Mouse (Mus musculus) hindbrain, postnatal 0 days (tissue): Measurements from ENCODE around the gene Cep128. TPM values are rescaled to one million over a fixed set of nuclear protein-coding genes. Genes with fewer than 3 reads are reported as not detected.
"Not testable (repeated sequence)": the region's sequence is repeated elsewhere in the genome, so short reads cannot be mapped to it uniquely, and the experiment has no call there.

Experiments
- ATAC-seq: fragments of 200-750 bp; cut with Nextera tagmentation; 2 replicates; pipeline ENCODE4 v1.8.0; 2017; ENCODE audit warnings: mild to moderate bottlenecking, moderate TSS enrichment, moderate library complexity
- DNase-seq: peaks from one replicate; pipeline ENCODE4 v3.0.0-alpha.2; 2015; ENCODE audit warnings: low spot score
- H3K27ac ChIP-seq: fragments of 300-500 bp; sonication (generic); 2 replicates; pipeline ENCODE4 v1.5.1; 2014; ENCODE audit warnings: mild to moderate bottlenecking
- H3K27me3 ChIP-seq: fragments of 300-500 bp; sonication (generic); 2 replicates; pipeline ENCODE4 v1.6.1; 2014; ENCODE audit warnings: low read length, mixed read lengths; ENCODE audit not compliant: insufficient read depth
- H3K36me3 ChIP-seq: fragments of 300-500 bp; sonication (generic); 2 replicates; pipeline ENCODE4 v1.6.1; 2014; ENCODE audit warnings: low read length, mixed read lengths; ENCODE audit not compliant: insufficient read depth
- H3K4me1 ChIP-seq: fragments of 300-500 bp; sonication (generic); 2 replicates; pipeline ENCODE4 v1.6.1; 2014; ENCODE audit warnings: antibody characterized with exemption, low read length, mixed read lengths; ENCODE audit not compliant: insufficient read depth
- H3K4me2 ChIP-seq: fragments of 300-500 bp; sonication (generic); 2 replicates; pipeline ENCODE4 v1.6.1; 2014; ENCODE audit warnings: low read depth, mild to moderate bottlenecking, low read length, moderate library complexity, mixed read lengths
- H3K4me3 ChIP-seq: fragments of 300-500 bp; sonication (generic); 2 replicates; pipeline ENCODE4 v1.5.1; 2014; ENCODE audit warnings: low read length
- H3K9ac ChIP-seq: fragments of 300-500 bp; sonication (generic); replicated peaks from 2 replicates; pipeline ENCODE4 v1.6.1; 2014; ENCODE audit warnings: mild to moderate bottlenecking, low read length, moderate library complexity, mixed read lengths
- H3K9me3 ChIP-seq: fragments of 300-500 bp; sonication (generic); 2 replicates; pipeline ENCODE4 v1.6.1; 2016; ENCODE audit warnings: low read length, mixed read lengths
- CTCF ChIP-seq: IDR thresholded peaks from 2 replicates; pipeline ENCODE4 v1.5.1; 2016; ENCODE audit warnings: antibody characterized with exemption, control low read depth, low read depth
- WGBS: fragments of 180-500 bp; shearing (Covaris S2); extraction: QIAGEN DNeasy Blood & Tissue Kit; methylation state at CpG from one replicate; pipeline ENCODE4 v1.1.7; 2014; 5-methylcytosine and 5-hydroxymethylcytosine counted together
- polyA plus RNA-seq: library from polyadenylated mRNA; unstranded; fragments of >200 nt; fragmentation: Nextera tagmentation; extraction: Ambion mirVana; gene quantifications from 2 replicates; pipeline ENCODE4 v1.2.1, GENCODE M21; 2015
- total RNA-seq: library from RNA; depleted of rRNA; stranded (reverse); fragments of >200 nt; gene quantifications from 2 replicates; pipeline ENCODE4 v1.2.3, GENCODE M21; 2014

Cep128 gene
- total and polyA plus RNA-seq, 2 experiments from 2014 or later: 3.0 to 4.4 TPM

DNA sequence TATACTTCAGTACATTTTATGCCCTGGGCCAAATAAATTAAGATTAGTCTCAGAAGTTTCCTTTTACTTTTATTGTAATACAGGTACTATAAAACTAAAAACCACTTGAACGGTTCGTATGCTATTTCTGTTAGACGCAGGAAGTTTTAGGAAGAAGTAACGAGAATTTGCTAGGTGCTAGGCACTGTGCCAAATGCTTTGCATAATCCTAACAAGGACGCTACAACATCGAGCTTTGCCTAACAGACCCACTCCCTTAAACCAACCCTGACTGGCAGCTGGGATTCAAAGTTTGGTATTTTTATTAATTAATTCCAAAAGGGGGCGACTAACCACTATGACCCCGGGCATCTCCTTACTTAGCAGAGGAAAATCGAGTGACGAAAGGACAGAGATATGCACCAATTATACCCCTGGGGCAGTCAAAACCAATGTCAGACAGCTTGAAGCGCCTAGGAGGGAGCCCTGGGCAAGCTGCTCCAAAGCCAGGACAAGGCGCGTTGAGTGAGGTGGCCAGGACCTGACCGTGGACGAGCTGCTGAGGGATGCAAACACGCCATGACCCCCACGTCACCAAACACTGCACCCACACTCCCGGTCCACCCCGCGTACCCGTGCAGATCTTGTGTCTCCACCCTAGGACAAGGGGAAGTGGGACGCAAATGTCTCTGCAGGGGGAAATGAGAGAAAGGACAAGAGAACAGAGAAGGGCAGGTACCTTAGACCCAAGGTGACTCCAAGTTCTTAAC, 519 bp downstream of the Cep128 start:
- DNase-seq (peak; percentile 20), ATAC-seq (peak; percentile 70)
- whole genome bisulfite sequencing: 7% methylated on average over 22 of the region's 22 CpGs
- Histone ChIP-seq H3K4me3 (peak overlapping the region; percentile 67), H3K36me3 (no peaks in the 10 kb centered on the region), H3K4me1 (peaks cover 4% of the 10 kb centered on the region; the same call in 1 of the 2 replicates), H3K9me3 (no peaks in the 10 kb centered on the region), H3K27me3 (no peaks in the 10 kb centered on the region), H3K4me2 (peak overlapping the region; percentile 99), H3K9ac (peak overlapping the region; percentile 35), H3K27ac (no peak overlapping the region)
- no peak for TF ChIP-seq CTCF

DNA sequence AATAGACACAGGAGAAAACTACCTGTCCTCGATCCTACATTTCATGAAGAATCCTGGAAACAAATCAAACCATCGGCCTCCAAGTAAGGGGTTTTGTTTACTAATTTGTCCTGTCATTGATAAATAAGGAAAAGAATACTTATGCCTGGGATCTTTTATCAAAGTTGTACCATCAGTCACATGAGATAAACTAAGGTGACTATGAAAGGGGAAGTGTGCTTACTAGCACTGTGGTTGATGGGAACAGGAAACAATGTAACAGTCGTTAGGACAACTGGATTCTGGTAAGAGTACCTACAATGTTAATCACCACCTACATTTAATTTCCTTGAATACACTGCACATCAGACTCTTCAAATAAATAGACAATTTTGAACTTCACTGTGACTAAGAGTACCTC, 15.0 kb downstream of the Cep128 start:
- Histone ChIP-seq H3K9ac (no peak overlapping the region), H3K27me3 (no peaks in the 10 kb centered on the region), H3K4me1 (no peaks in the 10 kb centered on the region), H3K4me2 (no peak overlapping the region), H3K36me3 (no peaks in the 10 kb centered on the region), H3K27ac (no peak overlapping the region), H3K9me3 (0 out of 2 replicates have a peak, but pooled peaks cover 3% of the 10 kb centered on the region), H3K4me3 (no peak overlapping the region)
- WGBS: 95% methylated on average over 3 of the region's 3 CpGs
- DNase-seq (no peak), ATAC-seq (no peak)
- TF ChIP-seq CTCF: no peak

DNA sequence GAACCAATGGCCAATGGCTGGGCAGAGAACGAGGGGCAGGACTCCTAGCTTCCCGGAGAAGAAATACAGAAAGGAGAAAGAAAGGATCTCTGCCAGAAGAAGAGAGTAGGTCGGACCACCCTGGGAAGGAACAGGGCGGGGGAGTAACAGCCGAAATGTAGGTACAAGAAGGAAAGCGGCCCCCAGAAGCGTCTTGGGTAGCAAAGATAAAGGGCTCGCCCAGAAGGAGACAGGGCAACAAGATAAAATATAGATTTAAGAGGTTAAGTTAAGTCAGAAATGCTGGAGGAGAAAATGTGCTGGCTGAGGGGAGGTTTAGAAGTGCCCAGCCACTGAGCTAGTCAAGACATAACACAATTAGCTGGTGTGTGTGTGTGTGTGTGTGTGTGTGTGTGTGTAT, 30.4 kb downstream of the Cep128 start:
- Histone ChIP-seq H3K9me3 (no peaks in the 10 kb centered on the region), H3K4me3 (no peak overlapping the region), H3K4me1 (no peaks in the 10 kb centered on the region), H3K4me2 (no peak overlapping the region), H3K36me3 (no peaks in the 10 kb centered on the region), H3K9ac (no peak overlapping the region), H3K27ac (no peak overlapping the region), H3K27me3 (no peaks in the 10 kb centered on the region)
- no peak for TF ChIP-seq CTCF
- ATAC-seq: no peak
- DNase-seq: no peak
- 96% methylated on average over 8 of the region's 8 CpGs for WGBS

DNA sequence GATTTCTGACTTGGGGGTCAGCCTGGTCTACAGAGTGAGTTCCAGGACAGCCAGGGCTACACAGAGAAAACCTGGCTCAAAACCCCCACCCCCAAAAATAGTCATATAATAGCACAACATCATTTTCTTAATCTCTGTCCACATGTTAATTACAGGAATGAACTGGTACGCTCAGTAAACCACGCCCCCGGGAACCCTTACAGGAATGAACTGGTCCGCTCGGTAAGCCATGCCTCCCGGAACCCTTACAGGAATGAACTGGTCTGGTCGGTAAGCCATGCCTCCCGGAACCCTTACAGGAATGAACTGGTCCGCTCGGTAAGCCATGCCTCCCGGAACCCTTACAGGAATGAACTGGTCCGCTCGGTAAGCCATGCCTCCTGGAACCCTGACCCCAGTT, 45.6 kb downstream of the Cep128 start:
- not testable (repeated sequence) for H3K9me3 ChIP-seq, ATAC-seq, H3K36me3 ChIP-seq, H3K27ac ChIP-seq, H3K4me2 ChIP-seq, H3K27me3 ChIP-seq, H3K4me1 ChIP-seq, DNase-seq, H3K4me3 ChIP-seq, H3K9ac ChIP-seq
- 98% methylated on average over 13 of the region's 13 CpGs for WGBS

DNA sequence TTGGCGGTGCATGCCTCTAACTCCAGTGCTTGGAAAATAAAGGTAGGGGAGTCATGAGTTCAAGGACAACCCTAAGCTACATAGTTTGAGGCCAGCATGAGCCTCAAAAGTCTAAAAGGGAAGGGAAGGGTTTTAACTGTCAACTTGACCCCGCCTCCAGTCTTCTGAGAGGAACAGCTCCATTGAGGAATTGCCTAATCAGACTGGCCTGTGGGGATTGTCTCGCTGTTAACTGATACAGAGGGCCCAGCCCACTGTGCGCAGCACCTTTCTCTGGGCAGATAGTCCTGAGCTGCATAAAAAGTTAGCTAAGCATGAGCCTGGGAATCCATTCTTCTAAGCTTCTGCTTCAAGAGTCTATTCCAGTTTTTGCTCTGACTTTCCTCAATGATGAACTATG, 56.7 kb downstream of the Cep128 start:
- Histone ChIP-seq H3K9me3 (no peaks in the 10 kb centered on the region), H3K27me3 (no peaks in the 10 kb centered on the region), H3K4me3 (no peak overlapping the region), H3K4me2 (no peak overlapping the region), H3K9ac (no peak overlapping the region), H3K27ac (no peak overlapping the region), H3K4me1 (no peaks in the 10 kb centered on the region), H3K36me3 (no peaks in the 10 kb centered on the region)
- WGBS: 84% methylated on average over 4 of the region's 4 CpGs
- no peak for DNase-seq
- no peak for ATAC-seq
- TF ChIP-seq CTCF: no peak

DNA sequence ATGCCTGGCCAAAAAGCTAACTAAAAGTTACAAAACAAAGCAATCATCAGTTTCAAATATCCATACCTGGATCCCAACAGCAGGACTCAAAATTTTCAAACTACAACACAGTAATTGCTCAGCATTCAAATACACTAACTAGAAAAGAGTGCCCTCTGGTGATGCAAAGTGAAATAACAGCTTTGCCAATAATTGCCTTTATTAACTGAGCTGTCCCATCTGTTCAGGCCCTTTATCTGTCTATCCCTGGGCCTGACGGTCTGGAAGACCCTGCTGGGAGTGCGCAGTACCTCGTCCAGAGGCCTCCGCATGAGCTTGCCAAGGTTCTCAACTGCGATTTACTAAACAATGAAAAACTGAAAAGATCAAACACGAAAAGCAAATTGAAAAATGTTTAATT, 58.1 kb downstream of the Cep128 start:
- DNase-seq: peak; percentile 87
- no peaks in the 10 kb centered on the region for H3K36me3 ChIP-seq
- H3K4me1 ChIP-seq: no peaks in the 10 kb centered on the region
- no peaks in the 10 kb centered on the region for H3K27me3 ChIP-seq
- no peak overlapping the region for H3K27ac ChIP-seq
- ATAC-seq: peak; percentile 47
- no peak overlapping the region for H3K9ac ChIP-seq
- peak; percentile 73 for TF ChIP-seq CTCF
- H3K4me3 ChIP-seq: no peak overlapping the region
- 28% methylated on average over 6 of the region's 6 CpGs for WGBS
- H3K9me3 ChIP-seq: no peaks in the 10 kb centered on the region
- no peak overlapping the region for H3K4me2 ChIP-seq

DNA sequence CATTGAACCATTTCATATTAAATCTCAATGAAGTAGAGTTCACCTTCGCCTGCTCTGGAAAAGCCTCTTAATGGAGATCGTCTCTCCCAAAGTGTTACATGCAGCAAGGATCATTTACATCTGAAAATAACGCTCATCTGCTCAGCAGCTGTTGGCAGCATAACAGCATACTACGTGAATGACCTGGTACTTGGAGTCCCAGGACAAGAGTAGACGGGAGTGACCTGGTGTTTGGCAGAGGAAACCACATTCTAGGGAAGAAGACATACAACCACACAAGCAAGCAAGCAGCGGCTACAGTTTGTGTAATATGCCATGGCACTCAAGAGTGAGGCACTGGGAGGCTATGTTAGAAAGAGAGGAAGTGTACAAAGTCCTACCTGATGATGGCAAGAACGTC, 69.2 kb downstream of the Cep128 start:
- no peak for DNase-seq

More for the DNA sequence above, 69.2 kb downstream of the Cep128 start:
- no peak for TF ChIP-seq CTCF
- Histone ChIP-seq H3K4me1 (no peaks in the 10 kb centered on the region), H3K4me2 (no peak overlapping the region), H3K27ac (no peak overlapping the region), H3K36me3 (no peaks in the 10 kb centered on the region), H3K9ac (no peak overlapping the region), H3K27me3 (no peaks in the 10 kb centered on the region), H3K9me3 (no peaks in the 10 kb centered on the region), H3K4me3 (no peak overlapping the region)
- ATAC-seq: no peak
- WGBS: 87% methylated on average over 7 of the region's 7 CpGs
